Mouse (Mus musculus): ENCODE data around the gene Wfdc12.

- TF ChIP-seq CTCF (IDR thresholded peaks at IDR 0.05; ENCODE audit: control insufficient read depth, insufficient read depth, low read length) (no peak), POLR2A (IDR thresholded peaks at IDR 0.05; ENCODE audit: borderline replicate concordance, control insufficient read depth, low read depth, low read length) (no peak)
Observed at GRCm38 (mm10) chr2:164182692-164183255, 7.6 kb downstream of the Wfdc12 start, which contains the start of gene Wfdc5.
